Mouse (Mus musculus) kidney, adult 10 weeks (tissue): ENCODE results near the gene Map1lc3a. TPM values are rescaled to one million over a fixed set of nuclear protein-coding genes. Genes with fewer than 3 reads are reported as not detected.

Experiments used
- polyA plus RNA-seq: library from polyadenylated mRNA; stranded (reverse); fragments of 350-450 nt; fragmentation: Illumina TruSeq; extraction: RNeasy Lipid Tissue Mini Kit (QIAGEN cat#74804); gene quantifications from one replicate; pipeline ENCODE4 v1.2.3, GENCODE M21; 2014; ENCODE audit warnings: low read depth, low replicate concordance

The Map1lc3a gene
- polyA plus RNA-seq: 0.61 TPM

DNA sequence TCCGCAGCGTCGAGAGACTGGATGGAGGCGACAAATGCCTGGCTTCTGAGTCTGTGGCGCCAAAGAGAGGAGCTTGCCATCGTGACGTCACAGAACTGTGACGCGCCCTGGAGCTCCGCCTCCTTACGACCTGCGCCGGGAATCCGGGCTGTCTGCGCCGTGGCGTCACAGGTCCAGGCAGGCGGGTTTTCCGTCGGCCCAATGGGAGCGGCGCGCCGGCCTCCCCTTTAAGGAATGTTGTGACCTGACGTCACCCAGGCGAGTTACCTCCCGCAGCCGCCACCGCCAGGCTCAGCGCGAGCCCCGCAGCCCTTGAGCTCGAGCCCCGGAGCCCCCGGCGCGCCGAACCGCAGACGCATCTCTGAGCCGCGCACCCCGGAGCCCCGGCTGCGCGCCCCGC lies at the start of gene Map1lc3a:
Gene Map1lc3a, plus strand, starts transcription at position 103 of the 400 bp plus-strand sequence.

DNA sequence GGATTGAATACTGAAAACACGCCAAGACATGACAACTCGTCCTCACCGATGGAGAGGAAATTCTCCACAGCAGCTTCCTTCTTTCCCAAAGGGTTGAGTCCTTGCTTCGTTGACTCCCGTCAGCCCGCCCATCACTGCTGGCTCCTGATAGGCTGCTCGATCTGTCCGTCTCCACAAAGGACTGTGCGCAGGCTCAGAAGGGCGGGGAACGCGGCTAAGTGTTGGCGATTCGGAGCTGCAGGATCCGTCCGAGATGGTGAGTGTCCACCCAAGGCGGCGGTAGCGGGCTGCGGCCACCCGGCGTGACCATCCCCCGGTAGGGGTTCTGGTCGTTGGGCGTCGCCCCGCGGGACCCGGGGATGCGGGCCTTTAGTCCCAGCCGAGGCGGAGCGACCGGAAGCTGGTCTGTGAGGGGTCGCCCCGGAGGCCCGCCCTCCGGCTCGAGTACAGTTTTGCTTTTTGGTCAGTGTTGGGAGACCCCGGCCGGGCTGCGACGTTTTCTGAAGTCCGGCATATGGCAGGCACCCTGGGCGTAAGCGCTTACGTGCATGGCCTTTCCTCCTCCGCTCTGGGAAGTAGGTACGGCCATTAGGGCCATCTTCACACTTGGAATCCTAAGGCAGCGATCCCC lies 39.6 kb upstream of the Map1lc3a start, which contains the start of gene Dynlrb1:
Gene Dynlrb1, plus strand, starts transcription at position 172 of the 631 bp plus-strand sequence.

Other genes with a start within 250 kb of the Map1lc3a start
- 94.2 TPM for gene Ahcy, start 201.8 kb upstream of the Map1lc3a start, polyA plus RNA-seq
- gene Itch, start 142.8 kb upstream of the Map1lc3a start, polyA plus RNA-seq: 132 TPM
- 180 TPM for gene Dynlrb1, start 39.8 kb upstream of the Map1lc3a start, polyA plus RNA-seq
- gene Pigu, start 81.1 kb downstream of the Map1lc3a start, polyA plus RNA-seq: 51.5 TPM
- 153 TPM for gene Trp53inp2, start 104.8 kb downstream of the Map1lc3a start, polyA plus RNA-seq
- gene Ncoa6, start 197.6 kb downstream of the Map1lc3a start, polyA plus RNA-seq: 31.2 TPM
- 73.7 TPM for gene Acss2, start 241.7 kb downstream of the Map1lc3a start, polyA plus RNA-seq
- gene Ggt7, start 241.9 kb downstream of the Map1lc3a start, polyA plus RNA-seq: not detected